In genomic region chr16:6242468-6242867, GRCm38 (mm10) we compare ENCODE assay signal across 20 mouse cellular contexts.
DNase-seq lines count a peak whose midpoint lies in the region; TF ChIP-seq lines count a peak whose summit lies in the region.
"Had no signal": no experiment of that assay in that cellular context is flagged by ENCODE, and none has a peak within 500 bp of the region (broad histone marks: within the 10 kb centered on the region; RNA-seq: fewer than 3 reads in every experiment).

No protein-coding gene starts in this region.

- TF ChIP-seq CTCF in left cerebral cortex, adult 2 months (IDR thresholded peaks at IDR 0.05) = no peak
- TF ChIP-seq CTCF in olfactory bulb, adult 2 months (IDR thresholded peaks at IDR 0.05; ENCODE audit: insufficient read depth, low read depth, low read length) = no peak

- intact Hi-C loops in left cerebral cortex, adult 2 months (cut with DNase I) = no loop called here

- no peak for TF ChIP-seq POLR2A in olfactory bulb, adult 2 months (IDR thresholded peaks at IDR 0.05; ENCODE audit: insufficient read depth, low read depth, low read length)

- no peak overlapping the region for H3K4me3 ChIP-seq in left cerebral cortex, adult 2 months
- H3K4me3 ChIP-seq in olfactory bulb, adult 2 months (ENCODE audit: insufficient read depth, low read depth, low read length) = no peak overlapping the region
- H3K4me3 ChIP-seq in limb, embryonic 10.5 days = no peak overlapping the region
- H3K4me3 ChIP-seq: embryonic facial prominence, embryonic 13.5 days; embryonic facial prominence, embryonic 15.5 days; erythroblast, embryonic 14.5 days; forebrain, embryonic 10.5 days; forebrain, embryonic 12.5 days had no signal

- WGBS in olfactory bulb, adult 2 months = 42% methylated on average over 3 of the region's 3 CpGs
- 86% methylated on average over 3 of the region's 3 CpGs for WGBS in limb, embryonic 10.5 days

- DNase-seq in left cerebral cortex, adult 2 months (ENCODE audit: extremely low spot score in 1 of 2, low spot score in 2 of 2) = no peak
- no peak for DNase-seq in left cerebral cortex, adult 11 months (ENCODE audit: low spot score)
- DNase-seq in brain, adult 2 months (ENCODE audit: low read depth, low spot score) = peak; percentile 60
- no peak for DNase-seq in limb, embryonic 10.5 days (ENCODE audit: low spot score)
- DNase-seq: adrenal gland, adult 2 months; adrenal gland, postnatal 10 days; adrenal gland, postnatal 25 days; cerebellum, adult 11 months; cerebellum, adult 18-20 months; cerebellum, adult 8-10 months; cerebellum, adult 9-11 months; cerebellum, postnatal 14 days; cerebellum, postnatal 36 days; embryo, embryonic 11 days had no signal

- no peaks in the 10 kb centered on the region for H3K9me3 ChIP-seq in limb, embryonic 10.5 days (replicated peaks)
- H3K9me3 ChIP-seq: embryonic facial prominence, embryonic 13.5 days; embryonic facial prominence, embryonic 15.5 days; forebrain, embryonic 10.5 days; forebrain, embryonic 12.5 days had no signal

- H3K27me3 ChIP-seq in limb, embryonic 10.5 days (ENCODE audit: low read depth, poor library complexity, severe bottlenecking) = no peaks in the 10 kb centered on the region
- H3K27me3 ChIP-seq: embryonic facial prominence, embryonic 13.5 days; embryonic facial prominence, embryonic 15.5 days; forebrain, embryonic 12.5 days had no signal

- 0 out of 2 replicates have a peak overlapping the region, but pooled peaks have one; percentile 47 for H3K27ac ChIP-seq in left cerebral cortex, adult 2 months
- H3K27ac ChIP-seq in olfactory bulb, adult 2 months (ENCODE audit: insufficient read depth, low read depth, low read length) = peak overlapping the region; percentile 72; the same call in 1 of the 2 replicates
- no peak overlapping the region for H3K27ac ChIP-seq in limb, embryonic 10.5 days
- H3K27ac ChIP-seq: embryonic facial prominence, embryonic 13.5 days; embryonic facial prominence, embryonic 15.5 days; forebrain, embryonic 10.5 days; forebrain, embryonic 12.5 days had no signal

- H3K4me1 ChIP-seq in olfactory bulb, adult 2 months (ENCODE audit: control insufficient read depth, insufficient read depth, low read length) = peaks cover 10% of the 10 kb centered on the region
- H3K4me1 ChIP-seq in limb, embryonic 10.5 days = no peaks in the 10 kb centered on the region
- H3K4me1 ChIP-seq: embryonic facial prominence, embryonic 13.5 days; embryonic facial prominence, embryonic 15.5 days; forebrain, embryonic 10.5 days; forebrain, embryonic 12.5 days had no signal

- H3K36me3 ChIP-seq in limb, embryonic 10.5 days = no peaks in the 10 kb centered on the region
- H3K36me3 ChIP-seq: embryonic facial prominence, embryonic 13.5 days; embryonic facial prominence, embryonic 15.5 days; forebrain, embryonic 10.5 days; forebrain, embryonic 12.5 days had no signal
